Mouse (Mus musculus) heart, postnatal 0 days (tissue): Measurements from ENCODE around the gene Sucla2. TPM values are rescaled to one million over a fixed set of nuclear protein-coding genes. Genes with fewer than 3 reads are reported as not detected.

Source experiments
- ATAC-seq: fragments of 200-750 bp; cut with Nextera tagmentation; 2 replicates; pipeline ENCODE4 v1.8.0; 2017; ENCODE audit warnings: low read depth, moderate number of reproducible peaks, moderate library complexity; ENCODE audit not compliant: insufficient read depth
- DNase-seq: peaks from one replicate; pipeline ENCODE4 v3.0.0-alpha.2; 2016; ENCODE audit warnings: low spot score
- H3K27ac ChIP-seq: fragments of 300-500 bp; sonication (generic); 2 replicates; pipeline ENCODE4 v1.5.1; 2014; ENCODE audit warnings: low read depth, mild to moderate bottlenecking
- H3K27me3 ChIP-seq: fragments of 300-500 bp; sonication (generic); 2 replicates; pipeline ENCODE4 v1.6.1; 2014; ENCODE audit warnings: low read length, mixed read lengths; ENCODE audit not compliant: control insufficient read depth, insufficient read depth
- H3K36me3 ChIP-seq: fragments of 300-500 bp; sonication (generic); replicated peaks from 2 replicates; pipeline ENCODE4 v1.6.1; 2014; ENCODE audit warnings: low read length, mixed read lengths; ENCODE audit not compliant: control insufficient read depth, insufficient read depth
- H3K4me1 ChIP-seq: fragments of 300-500 bp; sonication (generic); 2 replicates; pipeline ENCODE4 v1.6.1; 2014; ENCODE audit warnings: antibody characterized with exemption; ENCODE audit not compliant: control insufficient read depth, insufficient read depth
- H3K4me2 ChIP-seq: fragments of 300-500 bp; sonication (generic); 2 replicates; pipeline ENCODE4 v1.6.1; 2014; ENCODE audit warnings: low read depth, mild to moderate bottlenecking, low read length, moderate library complexity
- H3K4me3 ChIP-seq: fragments of 300-500 bp; sonication (generic); 2 replicates; pipeline ENCODE4 v1.5.1; 2014; ENCODE audit warnings: low read depth, low read length
- H3K9ac ChIP-seq: fragments of 300-500 bp; sonication (generic); replicated peaks from 2 replicates; pipeline ENCODE4 v1.6.1; 2014; ENCODE audit warnings: low read depth, low read length, mixed read lengths
- H3K9me3 ChIP-seq: fragments of 300-500 bp; sonication (generic); replicated peaks from 2 replicates; pipeline ENCODE4 v1.6.1; 2016; ENCODE audit warnings: low read length; ENCODE audit not compliant: control insufficient read depth
- CTCF ChIP-seq: IDR thresholded peaks from 2 replicates; pipeline ENCODE4 v1.5.1; 2016; ENCODE audit warnings: antibody characterized with exemption, control low read depth, low read depth
- EP300 ChIP-seq: IDR thresholded peaks from 2 replicates; pipeline ENCODE4 v1.6.1; 2016; ENCODE audit warnings: antibody characterized with exemption, low read depth
- WGBS: fragments of 180-500 bp; shearing (Covaris S2); extraction: QIAGEN DNeasy Blood & Tissue Kit; methylation state at CpG from one replicate; pipeline ENCODE4 v1.1.7; 2014; 5-methylcytosine and 5-hydroxymethylcytosine counted together
- polyA plus RNA-seq: library from polyadenylated mRNA; unstranded; fragments of >200 nt; fragmentation: Nextera tagmentation; extraction: Ambion mirVana; gene quantifications from 2 replicates; pipeline ENCODE4 v1.2.1, GENCODE M21; 2015
- total RNA-seq: library from RNA; depleted of rRNA; stranded (reverse); fragments of >200 nt; gene quantifications from 2 replicates; pipeline ENCODE4 v1.2.3, GENCODE M21; 2014; ENCODE audit warnings: low replicate concordance

The Sucla2 gene
- total and polyA plus RNA-seq, 2 experiments from 2014 or later: 229 to 449 TPM

DNA sequence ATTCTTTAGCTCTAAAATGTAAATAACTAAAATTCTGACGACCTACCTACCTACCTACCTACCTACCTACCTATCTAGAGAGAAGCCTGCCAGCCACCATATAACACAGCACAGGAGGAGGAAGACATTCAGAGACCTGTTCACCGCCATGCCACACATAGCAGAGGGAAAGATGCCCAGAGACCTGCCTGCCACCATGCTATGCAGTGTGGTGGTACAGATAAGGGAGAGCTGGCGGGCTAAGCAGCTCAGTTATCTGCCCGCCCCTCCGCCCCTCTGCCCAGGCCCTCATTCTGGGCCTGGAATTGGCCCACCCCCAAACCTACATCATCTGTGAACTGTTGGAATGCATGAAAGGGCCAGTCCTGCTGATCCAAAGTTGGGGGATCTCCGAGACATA lies 31.0 kb upstream of the Sucla2 start:
- H3K9me3 ChIP-seq: no peaks in the 10 kb centered on the region
- H3K4me3 ChIP-seq: no peak overlapping the region
- no peaks in the 10 kb centered on the region for H3K36me3 ChIP-seq
- H3K27me3 ChIP-seq: no peaks in the 10 kb centered on the region
- H3K9ac ChIP-seq: no peak overlapping the region
- no peak for DNase-seq
- no peak overlapping the region for H3K4me2 ChIP-seq
- ATAC-seq: peak; percentile 36; the same call in 1 of the 2 replicates
- H3K4me1 ChIP-seq: no peaks in the 10 kb centered on the region
- 40% methylated on average over 6 of the region's 6 CpGs for WGBS
- TF ChIP-seq CTCF (no peak), EP300 (no peak)
- no peak overlapping the region for H3K27ac ChIP-seq

DNA sequence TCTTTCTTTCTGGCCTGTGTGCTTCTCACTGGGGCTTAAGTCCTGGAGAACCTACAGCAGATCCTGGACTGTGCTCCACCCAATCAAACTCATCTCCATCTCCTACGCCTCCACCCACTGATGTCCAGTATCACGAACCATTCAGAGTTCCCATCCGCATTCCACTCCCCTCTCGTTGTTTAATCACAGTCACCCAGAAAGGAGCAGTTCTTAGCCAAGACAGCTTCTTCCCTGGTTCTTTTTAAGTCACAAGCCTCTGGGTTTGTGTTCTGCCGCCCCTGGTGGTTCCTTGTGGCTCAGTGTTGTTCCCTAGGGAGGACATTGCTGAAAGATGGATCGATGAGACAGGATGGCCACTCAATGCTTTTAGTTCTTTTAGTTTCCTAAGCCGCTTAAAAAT lies 29.4 kb upstream of the Sucla2 start:
- Histone ChIP-seq H3K36me3 (no peaks in the 10 kb centered on the region), H3K27me3 (no peaks in the 10 kb centered on the region), H3K4me3 (no peak overlapping the region), H3K27ac (no peak overlapping the region), H3K9ac (no peak overlapping the region), H3K9me3 (no peaks in the 10 kb centered on the region), H3K4me1 (no peaks in the 10 kb centered on the region), H3K4me2 (no peak overlapping the region)
- TF ChIP-seq EP300 (no peak), CTCF (no peak)
- ATAC-seq: no peak
- WGBS: 61% methylated on average over 7 of the region's 7 CpGs
- no peak for DNase-seq

- DNase-seq: no peak
- H3K4me1 ChIP-seq: peaks cover 14% of the 10 kb centered on the region
- ATAC-seq: no peak
- no peak overlapping the region for H3K4me2 ChIP-seq
- H3K9ac ChIP-seq: no peak overlapping the region
- TF ChIP-seq CTCF (no peak), EP300 (no peak)
- H3K4me3 ChIP-seq: no peak overlapping the region
- H3K27ac ChIP-seq: no peak overlapping the region
- WGBS: 81% methylated on average over 9 of the region's 9 CpGs
- H3K27me3 ChIP-seq: no peaks in the 10 kb centered on the region
- H3K9me3 ChIP-seq: no peaks in the 10 kb centered on the region
- no peaks in the 10 kb centered on the region for H3K36me3 ChIP-seq
Observed at GRCm38 (mm10) chr14:73501283-73501682, 23.8 kb upstream of the Sucla2 start.

- no peak overlapping the region for H3K9ac ChIP-seq
- WGBS: 53% methylated on average over 6 of the region's 6 CpGs
- no peak overlapping the region for H3K4me3 ChIP-seq
- H3K4me2 ChIP-seq: no peak overlapping the region
- H3K27me3 ChIP-seq: no peaks in the 10 kb centered on the region
- peaks cover 14% of the 10 kb centered on the region for H3K4me1 ChIP-seq
- DNase-seq (no peak), ATAC-seq (no peak)
- H3K36me3 ChIP-seq: no peaks in the 10 kb centered on the region
- no peaks in the 10 kb centered on the region for H3K9me3 ChIP-seq
- no peak for TF ChIP-seq CTCF
- no peak for TF ChIP-seq EP300
- peak overlapping the region; percentile 1; the same call in 1 of the 2 replicates for H3K27ac ChIP-seq
Observed at GRCm38 (mm10) chr14:73501721-73502120, 23.4 kb upstream of the Sucla2 start.

DNA sequence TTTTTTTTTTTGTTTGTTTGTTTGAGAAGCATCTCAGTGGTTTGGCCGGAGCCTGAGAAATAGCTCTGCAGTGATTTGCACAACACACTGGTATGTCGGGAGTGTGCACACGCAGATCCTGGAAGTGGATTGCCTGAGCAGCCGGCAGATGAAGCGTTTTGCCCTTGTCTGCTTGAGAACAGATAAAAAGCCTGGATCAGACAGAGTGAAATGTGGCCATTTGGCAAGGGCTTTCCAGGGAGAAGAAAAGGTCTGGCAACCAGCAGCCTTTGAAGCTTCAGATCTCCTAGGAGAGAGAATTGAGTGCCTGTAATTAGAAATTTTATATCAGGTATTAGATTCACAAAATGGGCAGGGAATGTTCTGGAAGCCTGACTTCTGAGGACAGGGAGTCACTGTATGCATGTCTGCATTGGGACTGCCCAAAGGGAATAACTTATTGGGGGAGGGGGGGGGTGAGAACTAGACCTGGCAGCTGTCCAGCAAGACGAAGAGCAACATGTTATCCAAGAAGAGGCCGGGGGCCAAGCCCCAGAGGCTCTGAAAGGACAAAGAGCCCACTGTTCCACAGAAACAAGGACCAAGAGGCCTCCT lies 22.4 kb upstream of the Sucla2 start:
- no peaks in the 10 kb centered on the region for H3K27me3 ChIP-seq
- no peaks in the 10 kb centered on the region for H3K9me3 ChIP-seq
- 16% methylated on average over 7 of the region's 7 CpGs for WGBS
- peaks cover 14% of the 10 kb centered on the region for H3K4me1 ChIP-seq
- H3K36me3 ChIP-seq: no peaks in the 10 kb centered on the region
- peak overlapping the region; percentile 82 for H3K27ac ChIP-seq
- DNase-seq (peak; percentile 31), ATAC-seq (peak; percentile 44)
- no peak for TF ChIP-seq CTCF
- TF ChIP-seq EP300: no peak
- H3K4me2 ChIP-seq: no peak overlapping the region
- H3K4me3 ChIP-seq: no peak overlapping the region
- no peak overlapping the region; the same call in 1 of the 2 replicates for H3K9ac ChIP-seq
